Mouse (Mus musculus): ENCODE results near the gene St6gal1. TPM values are rescaled to one million over a fixed set of nuclear protein-coding genes. Genes with fewer than 3 reads are reported as not detected.

St6gal1 gene
- polyA plus RNA-seq, 2 experiments from 2014 or later, result 70.1 to 99.5 TPM

DNA sequence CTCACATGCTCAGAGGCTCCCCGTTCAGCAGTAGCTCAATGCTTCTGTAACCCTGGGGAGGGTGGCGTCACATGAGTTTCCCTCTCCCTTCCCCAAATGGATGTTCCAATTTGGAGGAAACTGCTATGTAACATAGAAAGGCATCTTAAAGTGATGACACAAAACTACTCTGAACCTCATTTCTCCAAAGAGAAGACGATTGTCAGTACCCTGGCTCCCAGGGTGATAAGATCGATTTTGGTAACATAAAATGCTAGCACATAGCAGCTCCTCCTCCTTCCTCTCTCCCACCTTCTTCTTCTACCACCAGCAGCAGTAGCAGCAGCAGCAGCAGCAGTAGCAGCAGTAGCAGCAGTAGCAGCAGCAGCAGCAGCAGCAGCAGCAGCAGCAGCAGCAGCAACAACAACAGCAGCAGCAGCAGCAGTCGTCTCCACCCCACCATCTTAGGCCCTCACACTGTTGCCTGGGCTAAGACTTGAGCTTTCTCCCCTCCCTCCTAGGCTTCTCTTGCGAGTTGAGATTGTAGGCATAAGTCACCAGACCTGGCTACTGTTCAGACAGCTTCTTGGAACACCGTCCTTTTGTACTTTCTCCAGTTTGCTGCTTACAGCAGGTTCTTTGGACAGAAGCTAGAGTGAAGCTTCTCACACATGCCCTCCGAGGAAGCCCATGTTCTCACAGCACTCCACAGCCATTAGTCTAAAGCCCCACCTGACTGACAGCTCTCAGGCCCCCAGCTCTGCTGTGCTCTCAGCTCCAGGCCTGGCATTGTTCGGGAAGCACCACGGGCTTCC, 81.5 kb downstream of the St6gal1 start:
- peak; percentile 29 for ATAC-seq

DNA sequence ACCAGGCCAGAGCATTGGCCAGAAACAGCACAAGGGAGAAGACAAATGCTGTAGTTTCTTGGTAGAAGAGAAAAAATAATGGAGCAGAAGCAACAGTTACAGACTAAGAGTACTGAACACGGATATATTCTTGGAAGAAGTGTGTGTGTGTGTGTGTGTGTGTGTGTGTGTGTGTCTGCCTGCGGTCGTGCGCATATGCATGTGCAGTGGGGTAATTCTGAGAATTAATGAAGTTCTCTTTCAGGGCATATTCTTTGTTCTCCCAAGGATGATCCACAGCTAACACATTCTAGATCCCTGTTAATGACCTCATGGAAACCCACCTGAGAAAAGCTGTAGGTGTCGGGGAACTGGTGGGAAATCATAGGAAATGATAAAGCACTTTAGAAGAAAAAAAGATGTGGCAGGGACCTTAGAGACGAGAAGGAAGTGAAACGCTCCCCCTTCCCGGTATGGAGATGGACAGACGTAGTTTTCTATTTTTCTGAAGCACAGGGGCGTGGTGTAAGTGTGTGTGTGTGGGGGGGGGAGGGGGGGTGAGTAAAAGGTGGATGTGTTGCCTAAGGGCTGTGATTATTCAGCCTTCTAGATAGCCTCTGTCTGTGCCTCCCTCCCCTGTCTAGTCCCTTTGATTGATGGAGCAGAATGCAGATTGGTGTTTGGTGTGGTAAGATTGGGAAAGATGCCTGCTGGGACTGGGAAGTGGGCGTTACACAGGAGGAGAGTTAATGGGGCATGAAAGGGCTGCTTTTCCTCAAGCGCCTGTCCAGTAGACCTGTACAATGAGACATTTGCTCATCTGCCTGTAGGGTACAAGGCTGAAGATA, 82.8 kb downstream of the St6gal1 start:
- no peak for ATAC-seq

DNA sequence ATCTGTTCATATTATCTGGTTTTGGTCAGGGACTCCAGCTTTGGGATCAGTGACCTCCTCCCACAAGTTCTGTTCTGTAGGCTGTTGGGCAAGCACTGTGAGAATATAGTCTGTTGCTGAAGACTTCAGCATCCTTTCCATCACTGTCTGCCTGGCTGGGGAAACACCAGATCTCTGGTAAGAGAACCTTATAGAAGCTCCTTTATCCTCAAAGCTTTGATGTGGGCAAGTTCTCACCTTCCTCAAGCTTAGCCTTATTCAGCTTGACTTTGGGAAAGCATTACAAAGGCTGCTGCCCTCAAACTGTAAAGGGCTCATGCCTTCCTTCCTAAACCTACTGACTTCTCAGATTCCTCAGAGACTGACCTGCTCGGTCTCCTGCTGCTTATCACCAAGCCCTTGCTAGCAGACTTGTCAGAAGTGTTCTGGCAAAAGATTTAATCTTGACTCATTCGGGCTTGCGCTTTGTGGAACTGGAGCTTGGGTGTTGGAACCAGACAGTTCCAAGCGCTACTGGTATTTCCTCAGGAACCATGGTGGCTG, 83.5 kb downstream of the St6gal1 start:
- peak; percentile 84 for ATAC-seq

DNA sequence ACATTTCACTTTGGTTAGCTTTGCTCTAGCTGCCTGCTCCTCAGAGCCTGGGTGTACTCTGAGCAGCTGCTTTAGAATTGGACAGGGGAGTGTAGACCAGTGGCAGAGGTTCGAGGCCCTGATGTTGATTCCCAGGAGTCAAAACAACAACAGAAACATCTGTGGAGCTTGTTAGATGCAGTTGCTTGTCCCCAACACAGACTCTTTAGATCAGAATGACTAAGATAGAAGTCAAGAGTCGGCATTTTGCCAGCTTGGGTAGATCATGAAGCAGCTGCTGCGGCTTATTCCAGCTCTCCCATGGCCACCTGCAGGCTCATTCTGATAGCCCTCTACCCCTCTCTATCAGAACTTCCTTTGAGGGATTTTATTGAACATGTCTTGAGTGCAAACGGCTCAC, 84.5 kb downstream of the St6gal1 start:
- ATAC-seq, result no peak

DNA sequence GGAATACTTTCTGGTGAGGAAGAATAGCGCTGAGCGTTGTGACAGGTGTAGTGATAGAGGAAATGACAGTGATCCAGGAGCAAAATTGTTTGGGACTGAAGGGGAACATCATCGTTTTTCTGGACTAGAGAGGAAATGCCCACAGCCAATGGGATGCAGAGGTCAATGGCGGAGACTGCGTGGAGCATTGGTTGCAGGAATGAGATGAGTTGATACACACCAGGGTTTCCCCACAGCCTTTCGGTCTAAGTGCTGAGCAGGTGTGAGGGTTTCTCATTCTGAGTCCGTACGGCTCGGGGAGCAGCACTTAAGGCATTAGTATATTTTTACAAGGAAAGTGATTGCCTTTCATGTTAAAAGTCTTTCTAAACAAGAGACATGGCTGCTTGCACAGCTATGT, 88.1 kb downstream of the St6gal1 start:
- ATAC-seq, result no peak

DNA sequence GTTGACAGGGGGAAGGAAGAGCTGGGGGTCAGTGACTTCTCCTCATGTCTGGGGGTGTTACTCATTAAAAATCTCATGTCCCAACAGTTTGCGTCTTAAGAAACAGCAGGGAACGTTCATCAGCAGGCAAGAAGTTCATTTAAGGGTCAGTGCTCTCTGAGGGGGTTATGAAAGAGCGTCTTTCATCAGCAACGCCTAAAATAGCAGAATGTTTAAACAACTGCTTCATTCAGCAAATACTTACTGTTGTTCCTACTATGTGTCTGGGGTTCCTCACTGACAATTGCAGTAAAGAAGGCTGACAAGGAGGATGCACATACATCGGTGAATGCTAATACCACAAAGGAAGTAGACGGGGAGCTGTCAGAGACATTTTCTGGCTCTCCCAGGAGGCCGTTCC, 90.2 kb downstream of the St6gal1 start:
- ATAC-seq, result no peak

DNA sequence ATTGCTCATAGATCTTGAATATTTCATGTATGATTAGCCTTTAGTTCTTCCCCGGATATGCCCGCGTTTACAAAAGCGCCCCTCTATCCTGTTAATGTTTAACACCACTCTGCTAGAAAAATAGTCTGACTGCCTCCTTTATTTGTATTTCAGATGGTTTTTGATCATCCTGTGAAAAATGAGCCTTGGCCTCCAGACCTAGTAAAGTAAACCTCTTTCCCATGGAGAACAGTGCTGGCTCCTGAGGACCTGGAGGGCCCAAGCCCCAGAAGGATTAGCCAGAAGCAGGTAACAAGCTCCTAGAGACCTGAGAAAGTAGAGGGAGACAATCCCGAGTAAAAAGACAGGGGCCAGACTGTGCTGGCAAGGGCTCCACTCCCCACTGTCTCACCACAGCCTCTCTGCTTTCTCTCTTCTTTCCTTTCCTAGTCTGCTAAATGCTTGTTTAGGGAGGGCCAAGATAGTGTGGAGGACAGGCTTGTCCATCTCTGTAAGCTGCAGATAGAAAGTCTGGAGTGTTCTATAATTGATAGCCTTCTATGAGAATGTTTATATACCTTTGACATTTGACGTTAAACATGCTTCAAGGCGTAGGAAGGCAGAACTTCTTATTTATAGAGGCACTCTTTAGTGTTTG, 93.0 kb downstream of the St6gal1 start:
- no peak for ATAC-seq

DNA sequence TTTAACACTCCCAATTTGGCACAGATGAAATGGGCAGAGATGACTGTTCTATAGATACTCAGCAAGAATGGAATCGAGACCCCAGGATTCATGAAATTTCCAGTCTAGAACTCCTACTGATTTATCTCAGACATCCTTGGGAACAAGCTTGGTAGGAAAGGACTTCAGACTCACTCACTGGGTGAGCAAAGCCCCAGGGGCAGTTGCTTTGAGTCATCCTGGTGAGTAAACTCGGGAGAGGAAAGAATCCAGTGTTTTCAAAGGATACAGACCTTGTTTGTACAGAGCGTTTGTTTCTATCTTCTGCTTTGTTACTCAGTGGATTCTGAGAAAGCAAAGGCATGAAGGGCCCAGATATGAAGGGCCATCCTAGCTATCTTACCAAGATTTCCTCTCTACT, 95.5 kb downstream of the St6gal1 start:
- no peak for ATAC-seq

DNA sequence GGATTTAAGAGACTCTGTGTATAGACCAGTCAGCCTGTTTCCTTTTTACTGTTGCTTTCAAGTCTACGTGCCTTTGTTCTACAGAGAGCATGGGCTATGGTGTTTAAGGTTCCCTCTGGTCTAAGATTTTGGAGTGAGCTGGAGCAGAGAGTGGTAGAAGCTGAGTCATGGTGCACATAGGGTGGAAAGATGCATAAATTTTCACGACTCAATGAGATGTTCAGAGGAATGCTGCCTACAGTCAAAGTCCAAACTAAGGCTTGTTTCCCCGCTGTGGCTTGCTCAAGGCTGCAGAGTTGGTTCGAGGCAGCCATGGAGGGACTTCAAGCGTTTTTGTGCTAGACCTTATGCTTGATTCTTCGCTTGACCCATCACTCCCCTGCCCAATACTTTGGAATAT, 96.0 kb downstream of the St6gal1 start:
- no peak for ATAC-seq

DNA sequence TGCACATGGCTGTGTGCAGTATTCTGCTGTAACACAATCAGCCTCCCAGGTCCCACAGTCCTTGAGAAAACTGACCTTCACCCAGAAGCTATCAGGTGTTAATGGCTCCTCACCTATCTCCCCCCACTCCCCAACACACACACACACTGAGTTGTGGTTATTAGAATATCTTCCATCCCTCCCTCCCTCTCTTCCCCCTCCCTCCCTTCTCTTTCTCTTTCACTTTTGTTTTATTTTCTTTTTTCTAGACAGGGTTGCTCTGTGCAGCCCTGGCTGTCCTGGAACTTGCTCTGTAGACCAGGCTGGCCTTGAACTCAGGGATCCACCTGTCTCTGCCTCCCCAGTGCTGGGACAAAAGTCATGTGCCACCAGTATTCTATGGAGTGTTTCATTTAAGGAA, 97.9 kb downstream of the St6gal1 start:
- ATAC-seq, result peak; percentile 62

DNA sequence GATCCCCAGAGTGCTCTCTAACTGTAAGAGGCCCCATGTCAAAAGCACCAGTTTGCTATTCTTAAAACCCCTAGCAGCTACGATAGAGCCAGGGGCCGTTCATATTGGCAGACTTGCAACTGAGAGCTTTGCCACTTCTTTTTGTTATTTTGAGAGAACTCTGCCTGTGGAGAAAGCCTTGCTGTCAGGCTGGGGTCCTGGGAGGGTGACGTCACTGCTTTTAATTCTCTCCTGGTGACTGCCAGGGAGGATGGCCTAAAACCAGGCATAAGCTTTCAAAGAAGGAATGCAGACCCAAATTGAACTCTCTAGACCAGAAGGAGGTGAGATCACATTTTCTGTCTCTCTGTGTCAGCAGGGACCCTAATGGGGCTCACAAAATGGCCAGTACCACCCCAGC, 99.4 kb downstream of the St6gal1 start:
- no peak for ATAC-seq

DNA sequence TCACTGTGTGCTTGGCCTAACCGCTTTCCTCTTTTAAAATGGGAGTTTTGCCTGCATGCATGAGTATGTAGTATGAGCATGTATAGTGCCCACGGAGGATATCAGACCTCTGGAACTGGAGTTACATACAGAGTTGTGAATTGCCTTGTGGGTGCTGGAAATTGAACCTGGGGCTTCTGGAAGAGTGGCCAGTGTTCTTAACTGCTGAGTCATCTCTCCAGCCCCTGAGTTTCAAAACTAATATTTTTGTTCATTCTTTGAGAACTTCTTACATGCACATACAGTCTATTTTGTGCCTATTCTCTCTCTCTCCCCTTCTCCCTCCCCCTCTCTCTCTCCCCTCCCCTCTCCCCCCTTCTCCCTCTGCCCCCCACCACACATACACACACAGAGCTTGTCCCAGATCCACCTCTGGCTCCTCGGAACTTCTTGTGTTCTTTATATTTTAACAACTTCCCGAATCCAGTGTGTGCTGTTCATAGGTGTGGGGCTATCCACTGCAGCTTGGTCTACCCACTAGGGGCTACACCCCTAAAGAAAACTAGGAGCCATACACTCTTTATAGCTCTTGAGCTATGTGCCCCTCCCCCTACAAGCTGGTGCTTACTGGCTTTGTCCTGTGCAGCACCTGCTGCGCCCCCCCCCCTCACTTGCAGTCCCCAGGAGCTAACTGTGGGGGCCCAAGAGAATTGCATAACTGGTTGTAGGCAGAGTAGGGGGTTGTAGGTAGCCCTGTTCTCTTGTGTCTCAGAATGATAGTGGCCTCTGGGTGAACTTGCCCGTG, 100.5 kb downstream of the St6gal1 start:
- ATAC-seq, result no peak

DNA sequence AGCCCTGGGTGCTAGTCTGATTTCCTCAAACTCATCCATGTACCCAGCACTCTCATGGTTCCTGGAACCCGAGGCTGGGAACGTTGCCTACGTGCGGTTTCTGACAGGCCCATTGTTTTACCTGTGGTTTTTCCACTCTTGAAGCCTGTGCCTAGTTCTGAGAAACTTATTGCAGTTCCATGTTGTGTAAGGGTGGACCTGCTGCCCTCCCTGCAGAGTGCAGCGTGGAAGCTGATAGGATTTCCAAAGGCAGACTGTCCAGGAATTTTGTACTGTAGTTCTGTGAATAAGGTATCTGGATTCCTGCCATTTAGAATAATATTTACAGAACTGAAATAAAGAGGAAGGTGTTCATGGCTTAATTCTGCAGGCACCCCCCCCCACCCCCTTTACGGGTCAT, 102.1 kb downstream of the St6gal1 start:
- no peak for ATAC-seq

DNA sequence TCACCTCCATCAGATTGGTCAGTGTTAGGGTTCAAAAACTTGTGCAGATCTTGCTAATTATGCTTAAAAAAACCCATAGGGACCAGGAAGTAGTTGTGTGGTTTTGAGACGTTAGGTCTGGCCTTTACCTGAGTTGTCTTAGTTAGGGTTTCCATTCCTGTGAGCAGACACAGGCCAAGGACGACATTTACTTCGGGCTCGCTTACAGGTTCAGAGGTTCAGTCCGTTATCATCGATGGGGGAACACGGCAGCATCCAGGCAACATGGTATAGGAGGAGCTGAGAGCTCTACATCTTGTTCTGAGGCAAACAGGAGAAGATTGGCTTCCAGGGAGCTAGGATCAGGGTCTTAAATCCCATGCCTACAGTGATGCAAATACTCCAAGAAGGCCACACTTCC, 102.7 kb downstream of the St6gal1 start:
- no peak for ATAC-seq

DNA sequence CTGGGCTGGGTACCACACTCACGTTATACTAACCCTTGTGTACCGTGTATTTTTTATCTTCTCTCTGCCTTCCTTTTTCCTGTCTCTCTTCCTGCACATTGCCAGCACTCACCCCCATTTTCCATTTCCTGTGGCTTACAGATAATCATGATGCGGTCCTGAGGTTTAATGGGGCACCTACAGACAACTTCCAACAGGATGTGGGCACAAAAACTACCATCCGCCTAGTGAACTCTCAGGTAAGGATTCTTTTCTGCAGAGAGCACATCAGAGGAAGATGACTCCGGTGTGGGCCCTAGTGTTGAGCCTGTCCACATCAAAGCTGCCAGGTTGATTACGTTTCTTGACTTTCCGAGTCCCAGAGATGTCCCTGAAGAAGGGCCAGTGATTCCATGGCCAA, 103.7 kb downstream of the St6gal1 start:
- ATAC-seq, result peak; percentile 86

DNA sequence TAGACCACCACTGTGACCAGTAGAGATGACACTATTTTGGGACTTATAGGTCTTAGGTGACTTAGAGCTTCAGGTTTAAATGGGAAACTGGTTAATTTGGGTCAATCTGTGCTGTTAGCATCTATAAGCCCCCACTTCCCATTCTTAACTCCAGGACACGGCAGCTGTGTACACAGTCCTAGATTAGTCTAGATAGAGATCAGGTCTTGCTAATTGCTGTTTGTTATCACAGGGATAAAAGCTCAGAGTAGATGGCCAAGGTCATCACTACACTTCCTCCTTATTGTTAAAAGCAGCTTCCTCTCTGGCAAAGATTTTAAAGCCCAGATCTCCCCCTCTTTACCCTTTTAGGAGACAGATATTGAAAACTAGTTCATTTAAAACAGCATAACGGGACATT, 107.6 kb downstream of the St6gal1 start:
- no peak for ATAC-seq

DNA sequence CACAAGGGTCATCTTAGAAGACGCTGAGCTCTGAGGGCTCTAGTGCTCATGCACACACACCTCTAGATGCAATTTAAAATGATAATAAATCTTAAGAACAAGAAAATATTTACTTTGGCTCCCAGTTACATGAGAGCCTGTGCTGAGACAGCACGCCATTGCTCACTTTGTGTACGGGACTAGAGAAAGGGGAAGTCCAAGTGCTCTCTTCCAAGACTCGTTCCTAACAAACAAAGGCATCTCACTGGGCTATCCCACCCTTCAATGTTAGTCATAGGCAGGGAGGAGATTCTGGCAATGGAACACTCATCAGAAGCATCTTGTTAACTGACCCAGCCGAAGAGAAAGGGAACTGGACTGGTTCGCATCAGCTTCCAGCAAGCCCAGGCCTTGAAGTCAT, 108.1 kb downstream of the St6gal1 start:
- no peak for ATAC-seq

DNA sequence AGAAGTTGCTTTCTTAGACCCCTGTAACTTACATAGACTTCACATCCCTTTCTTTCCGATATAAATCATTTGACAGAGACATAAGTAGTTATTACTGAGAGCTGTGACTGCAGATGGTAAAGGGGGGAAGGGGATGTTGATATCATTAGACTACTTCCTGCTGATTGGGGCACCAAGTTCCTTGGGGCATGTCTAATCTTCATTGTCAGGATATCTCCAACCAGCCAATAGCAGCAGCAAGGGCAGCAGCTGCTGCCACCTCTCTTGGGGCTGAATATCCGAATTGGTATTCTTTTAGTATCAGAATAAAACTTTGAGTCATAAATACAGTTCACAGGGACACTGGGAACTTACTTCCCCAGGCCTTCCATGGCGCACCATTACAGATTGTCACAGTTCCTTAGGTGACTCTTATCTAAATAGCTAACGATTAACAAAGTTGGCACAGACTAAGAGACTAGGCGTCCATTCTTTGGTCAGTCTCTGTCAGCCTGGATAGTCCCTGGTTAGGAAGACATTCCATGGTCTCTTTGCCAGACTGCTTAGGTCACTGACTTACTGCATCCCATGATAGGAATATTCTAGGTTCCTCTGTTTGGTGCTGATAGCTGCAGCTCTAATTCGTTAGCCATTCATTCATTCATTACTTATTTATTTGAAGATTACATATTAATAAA, 109.5 kb downstream of the St6gal1 start:
- ATAC-seq, result no peak

DNA sequence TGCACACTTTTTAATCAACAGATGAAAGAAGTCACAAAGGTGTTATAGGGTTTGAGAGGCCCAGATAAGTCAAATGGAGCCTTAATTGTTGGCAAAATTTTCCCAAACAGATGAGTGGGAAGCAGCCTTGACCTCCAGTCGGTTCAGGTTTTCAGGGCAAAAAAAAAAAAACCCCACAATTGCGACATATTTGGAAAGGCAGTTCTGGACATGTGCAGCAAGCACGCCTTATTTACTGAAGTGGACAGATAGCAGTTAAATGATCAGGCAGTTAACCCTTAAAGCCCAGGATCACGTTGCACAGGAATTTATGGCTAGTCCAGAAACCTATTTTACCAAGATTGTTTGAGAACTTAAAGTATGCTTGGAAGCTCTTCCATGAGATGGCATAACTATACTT, 112.8 kb downstream of the St6gal1 start:
- no peak for ATAC-seq

DNA sequence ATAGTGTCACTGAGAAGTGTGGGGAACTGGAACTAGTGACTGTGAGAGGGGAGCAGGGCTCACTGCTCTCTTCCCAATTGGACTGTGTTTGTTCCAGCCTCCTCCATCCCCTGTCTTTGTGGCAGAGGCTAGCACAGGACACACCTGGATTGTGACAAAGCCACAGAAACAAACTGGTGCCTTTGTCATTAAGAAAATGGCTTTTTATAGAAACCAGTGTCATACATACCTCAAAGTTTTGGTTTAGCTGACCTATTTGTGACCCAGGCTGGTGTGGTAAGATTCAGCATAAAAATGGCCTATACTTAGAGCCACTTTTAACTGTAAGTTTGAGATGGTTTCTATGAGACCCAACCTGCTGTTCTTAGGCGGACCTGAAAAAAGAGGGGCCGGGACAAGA, 116.7 kb downstream of the St6gal1 start:
- no peak for ATAC-seq

DNA sequence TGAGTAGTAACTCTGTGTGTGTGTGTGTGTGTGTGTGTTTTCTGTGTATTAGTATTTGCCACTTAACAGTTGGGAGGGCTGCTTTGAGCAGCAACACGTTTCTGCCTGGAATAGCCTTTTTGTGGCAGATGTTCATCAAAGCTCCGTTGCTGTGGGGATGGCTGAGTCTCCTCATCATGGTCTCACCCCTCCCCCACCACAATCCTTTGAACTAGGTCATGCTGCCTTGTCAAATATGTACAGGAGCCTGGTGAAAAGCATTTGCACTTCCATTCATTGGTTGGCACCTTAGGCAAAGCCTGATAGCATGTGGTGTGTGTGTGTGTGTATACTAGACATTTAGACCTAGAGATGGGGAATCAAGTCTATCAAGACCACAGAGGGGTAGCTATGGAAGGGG, 126.3 kb downstream of the St6gal1 start:
- ATAC-seq, result no peak

DNA sequence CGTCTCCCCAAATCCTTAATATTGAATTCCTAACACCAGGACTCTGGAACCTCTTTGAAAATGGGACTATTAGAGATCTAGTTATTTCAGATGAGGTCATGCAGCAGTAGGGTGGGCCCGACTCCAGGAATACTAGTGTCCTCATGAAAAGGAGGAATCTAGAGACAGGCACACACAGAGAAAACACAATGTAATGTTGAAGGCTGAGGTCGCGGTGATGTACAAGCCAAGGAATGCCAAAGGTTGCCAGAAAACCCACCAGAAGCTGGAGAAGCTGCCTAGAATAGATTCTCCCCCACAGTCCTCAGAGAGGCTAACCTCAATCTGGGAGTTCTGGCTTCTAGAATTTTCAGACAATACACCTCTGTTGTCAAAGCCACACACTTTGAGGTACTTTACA, 136.5 kb downstream of the St6gal1 start:
- no peak for ATAC-seq
